Mouse (Mus musculus): Measurements from ENCODE around the gene Avpr1b. TPM values are rescaled to one million over a fixed set of nuclear protein-coding genes. Genes with fewer than 3 reads are reported as not detected.

The Avpr1b gene
- total and polyA plus RNA-seq, 3 experiments, result 0.08 TPM; not detected in 2

- peak; percentile 44 for DNase-seq (ENCODE audit: extremely low read depth)
- H3K9ac ChIP-seq (ENCODE audit: insufficient read depth, low read depth), result peak overlapping the region; percentile 87; the same call in 1 of the 2 replicates
- H3K9me3 ChIP-seq (replicated peaks; ENCODE audit: low read length), result no peaks in the 10 kb centered on the region
- in situ Hi-C loops (cut with MboI; ENCODE audit: low pct_ligation_motif_present, low pct_unique_long_range_greater_than_20kb, low sequenced_read_pairs) (no loop called here), dilution Hi-C loops (cut with MboI; ENCODE audit: extremely low pct_ligation_motif_present, extremely low pct_unique_long_range_greater_than_20kb, low sequenced_read_pairs) (no loop called here)
- peaks cover 12% of the 10 kb centered on the region for H3K79me2 ChIP-seq (replicated peaks; ENCODE audit: control insufficient read depth, extremely low read depth, insufficient read depth, poor library complexity, severe bottlenecking)
- 0 out of 2 replicates have a peak overlapping the region, but pooled peaks have one; percentile 61 for H3K27ac ChIP-seq (ENCODE audit: insufficient read depth, low read depth)
- H3K4me1 ChIP-seq (ENCODE audit: control insufficient read depth in 1 of 2, insufficient read depth in 2 of 2), result peaks cover 4% of the 10 kb centered on the region in 2 experiments; a peak in 3 of 4 replicates
- peak overlapping the region; percentile 12; the same call in 1 of the 2 replicates for H3K4me2 ChIP-seq (ENCODE audit: insufficient read depth, low read depth, poor library complexity, severe bottlenecking)
- TF ChIP-seq ZKSCAN1 (IDR thresholded peaks at IDR 0.05; ENCODE audit: borderline replicate concordance, low read depth, low read length) (no peak), GABPA (IDR thresholded peaks at IDR 0.05; ENCODE audit: insufficient replicate concordance, low read depth, low read length) (no peak), SIN3A (IDR thresholded peaks at IDR 0.05; ENCODE audit: low read length) (no peak; the same call in 1 of the 2 replicates), ZMIZ1 (IDR thresholded peaks at IDR 0.05; ENCODE audit: low read depth, low read length) (no peak), MYC (IDR thresholded peaks at IDR 0.05; ENCODE audit: low read depth, low read length) (peak; percentile 64; the same call in 1 of the 2 replicates), RCOR1 (conservative IDR thresholded peaks at IDR 0.05; ENCODE audit: low read depth, low read length) (no peak), UBTF (IDR thresholded peaks at IDR 0.05; ENCODE audit: low read depth, low read length) (no peak), JUN (IDR thresholded peaks at IDR 0.05; ENCODE audit: insufficient read depth, low read depth, low read length) (no peak), TBP (conservative IDR thresholded peaks at IDR 0.05; ENCODE audit: low read depth, low read length) (no peak), TCF12 (IDR thresholded peaks at IDR 0.05; ENCODE audit: low read depth, low read length) (no peak), POLR2AphosphoS2 (IDR thresholded peaks at IDR 0.05; ENCODE audit: low read depth, low read length) (no peak), E2F4 (IDR thresholded peaks at IDR 0.05; ENCODE audit: insufficient replicate concordance, low read depth, low read length) (0 out of 2 replicates have a peak, but pooled peaks have one; percentile 17), RAD21 (IDR thresholded peaks at IDR 0.05; ENCODE audit: low read depth, low read length) (no peak), ZC3H11A (IDR thresholded peaks at IDR 0.05; ENCODE audit: low read depth, low read length) (no peak), MAX (IDR thresholded peaks at IDR 0.05; ENCODE audit: low read length) (peak; percentile 72), MXI1 (IDR thresholded peaks at IDR 0.05; ENCODE audit: low read depth, low read length) (no peak; the same call in 1 of the 2 replicates), NELFE (IDR thresholded peaks at IDR 0.05; ENCODE audit: low read depth, low read length) (no peak), KAT2A (IDR thresholded peaks at IDR 0.05; ENCODE audit: insufficient replicate concordance, low read length) (no peak), POLR2A (IDR thresholded peaks at IDR 0.05; ENCODE audit: low read depth, low read length) (no peak), NRF1 (IDR thresholded peaks at IDR 0.05; ENCODE audit: low read depth, low read length) (no peak), BHLHE40 (IDR thresholded peaks at IDR 0.05; ENCODE audit: low read depth, low read length) (peak; percentile 47; the same call in 1 of the 2 replicates), MEF2A (IDR thresholded peaks at IDR 0.05; ENCODE audit: borderline replicate concordance, low read depth, low read length) (no peak), CHD2 (IDR thresholded peaks at IDR 0.05; ENCODE audit: low read length) (peak; percentile 62), ETS1 (conservative IDR thresholded peaks at IDR 0.05; ENCODE audit: low read depth, low read length) (no peak), EP300 (IDR thresholded peaks at IDR 0.05; ENCODE audit: low read length) (no peak), MAFK (IDR thresholded peaks at IDR 0.05; ENCODE audit: insufficient replicate concordance, low read length) (peak; percentile 8; the same call in 1 of the 2 replicates), USF1 (IDR thresholded peaks at IDR 0.05; ENCODE audit: low read depth, low read length) (no peak), ZNF384 (IDR thresholded peaks at IDR 0.05; ENCODE audit: low read depth, low read length) (no peak), USF2 (conservative IDR thresholded peaks at IDR 0.05; ENCODE audit: low read depth, low read length) (no peak), JUND (conservative IDR thresholded peaks at IDR 0.05; ENCODE audit: low read depth, low read length) (no peak), SMC3 (IDR thresholded peaks at IDR 0.05; ENCODE audit: low read depth, low read length) (no peak), ELF1 (IDR thresholded peaks at IDR 0.05; ENCODE audit: low read depth, low read length) (no peak), CHD1 (IDR thresholded peaks at IDR 0.05; ENCODE audit: low read depth, low read length) (no peak), MAZ (IDR thresholded peaks at IDR 0.05; ENCODE audit: low read depth, low read length) (no peak), IRF4 (IDR thresholded peaks at IDR 0.05; ENCODE audit: low read depth, low read length) (peak; percentile 61), PAX5 (IDR thresholded peaks at IDR 0.05; ENCODE audit: low read length) (no peak), HCFC1 (IDR thresholded peaks at IDR 0.05; ENCODE audit: low read depth, low read length) (no peak), CTCF (conservative IDR thresholded peaks at IDR 0.05 in 1 of 2, IDR thresholded peaks at IDR 0.05 in 1 of 2; ENCODE audit: low read depth in 2 of 2, low read length in 2 of 2) (no peak)
- H3K27me3 ChIP-seq (replicated peaks), result no peaks in the 10 kb centered on the region
- H3K36me3 ChIP-seq (replicated peaks in 1 of 2; ENCODE audit: control insufficient read depth in 1 of 2, insufficient read depth in 1 of 2, low read length in 1 of 2), result peaks cover 0 to 5% of the 10 kb centered on the region in 2 experiments
- H3K4me3 ChIP-seq (replicated peaks in 1 of 3; ENCODE audit: low read depth in 2 of 3, low read length in 2 of 3, poor library complexity in 1 of 3), result peak overlapping the region in 2 of 3 experiments; percentile 54 to 59
These were observed 42.5 kb downstream of the Avpr1b start for GRCm38 (mm10) chr1:131641565-131641964.

Data from CH12.LX (cell line).